Mouse (Mus musculus) neural tube, embryonic 11.5 days (tissue): ENCODE measurements around the gene Rbfox1. TPM values are rescaled to one million over a fixed set of nuclear protein-coding genes. Genes with fewer than 3 reads are reported as not detected.

Source experiments
- ATAC-seq: fragments of 200-750 bp; cut with Nextera tagmentation; 2 replicates; pipeline ENCODE4 v1.8.0; 2017; ENCODE audit warnings: moderate number of reproducible peaks, mild to moderate bottlenecking, moderate TSS enrichment, moderate library complexity; ENCODE audit not compliant: insufficient read depth, low FRiP score, low TSS enrichment
- DNase-seq: peaks from one replicate; pipeline ENCODE4 v3.0.0-alpha.2; 2015; ENCODE audit warnings: low spot score
- H3K27ac ChIP-seq: fragments of 300-500 bp; sonication (generic); 2 replicates; pipeline ENCODE4 v1.5.1; 2014; ENCODE audit warnings: low read depth, mild to moderate bottlenecking, low read length
- H3K27me3 ChIP-seq: fragments of 300-500 bp; sonication (generic); 2 replicates; pipeline ENCODE4 v1.6.1; 2014; ENCODE audit warnings: mild to moderate bottlenecking, low read length, mixed read lengths; ENCODE audit not compliant: control insufficient read depth, insufficient read depth
- H3K36me3 ChIP-seq: fragments of 300-500 bp; sonication (generic); 2 replicates; pipeline ENCODE4 v1.6.1; 2014; ENCODE audit warnings: mild to moderate bottlenecking, low read length, moderate library complexity, mixed read lengths; ENCODE audit not compliant: control insufficient read depth, insufficient read depth
- H3K4me1 ChIP-seq: fragments of 300-500 bp; sonication (generic); 2 replicates; pipeline ENCODE4 v1.6.1; 2014; ENCODE audit warnings: low read length, mixed read lengths; ENCODE audit not compliant: control insufficient read depth, insufficient read depth
- H3K4me2 ChIP-seq: fragments of 300-500 bp; sonication (generic); 2 replicates; pipeline ENCODE4 v1.6.1; 2014; ENCODE audit warnings: low read depth, mild to moderate bottlenecking, moderate library complexity
- H3K4me3 ChIP-seq: fragments of 300-500 bp; sonication (generic); 2 replicates; pipeline ENCODE4 v1.5.1; 2014; ENCODE audit warnings: low read depth, low read length
- H3K9ac ChIP-seq: fragments of 300-500 bp; sonication (generic); 2 replicates; pipeline ENCODE4 v1.6.1; 2014; ENCODE audit warnings: mild to moderate bottlenecking, low read length
- H3K9me3 ChIP-seq: fragments of 300-500 bp; sonication (generic); 2 replicates; pipeline ENCODE4 v1.6.1; 2016; ENCODE audit warnings: low read length; ENCODE audit not compliant: control insufficient read depth
- WGBS: fragments of 180-500 bp; shearing (Covaris S2); extraction: QIAGEN DNeasy Blood & Tissue Kit; methylation state at CpG from one replicate; pipeline ENCODE4 v1.1.7; 2014; 5-methylcytosine and 5-hydroxymethylcytosine counted together
- polyA plus RNA-seq: library from polyadenylated mRNA; unstranded; fragments of >200 nt; fragmentation: Nextera tagmentation; extraction: Ambion mirVana; gene quantifications from 2 replicates; pipeline ENCODE4 v1.2.1, GENCODE M21; 2014

The Rbfox1 gene
- polyA plus RNA-seq, 1 experiment from 2014 or later = 32.9 TPM

- no peak overlapping the region for H3K4me3 ChIP-seq
- no peaks in the 10 kb centered on the region for H3K27me3 ChIP-seq
- H3K9me3 ChIP-seq = no peaks in the 10 kb centered on the region
- no peak for ATAC-seq
- H3K4me1 ChIP-seq = no peaks in the 10 kb centered on the region
- no peak for DNase-seq
- H3K27ac ChIP-seq = no peak overlapping the region
- no peak overlapping the region for H3K4me2 ChIP-seq
- H3K36me3 ChIP-seq = no peaks in the 10 kb centered on the region
- no peak overlapping the region for H3K9ac ChIP-seq
Observed at GRCm38 (mm10) chr16:6006996-6007395, 121.8 kb downstream of the Rbfox1 start.

- Histone ChIP-seq H3K36me3 (no peaks in the 10 kb centered on the region), H3K9me3 (no peaks in the 10 kb centered on the region), H3K4me1 (no peaks in the 10 kb centered on the region), H3K9ac (no peak overlapping the region), H3K4me2 (no peak overlapping the region), H3K27me3 (no peaks in the 10 kb centered on the region), H3K27ac (no peak overlapping the region), H3K4me3 (no peak overlapping the region)
- DNase-seq (no peak), ATAC-seq (no peak)
- 89% methylated on average over 3 of the region's 3 CpGs for WGBS
Observed at GRCm38 (mm10) chr16:6012853-6013252, 127.7 kb downstream of the Rbfox1 start.

- WGBS = 44% methylated on average over 5 of the region's 5 CpGs
- H3K4me3 ChIP-seq = no peak overlapping the region
- H3K9me3 ChIP-seq = no peaks in the 10 kb centered on the region
- H3K9ac ChIP-seq = no peak overlapping the region
- no peaks in the 10 kb centered on the region for H3K4me1 ChIP-seq
- no peak overlapping the region for H3K27ac ChIP-seq
- H3K36me3 ChIP-seq = no peaks in the 10 kb centered on the region
- peak; percentile 69 for DNase-seq
- no peak overlapping the region for H3K4me2 ChIP-seq
- no peaks in the 10 kb centered on the region for H3K27me3 ChIP-seq
- ATAC-seq = no peak
Observed at GRCm38 (mm10) chr16:6018639-6019038, 133.5 kb downstream of the Rbfox1 start.

GRCm38 (mm10) chr16:6019361-6019760 is 134.2 kb downstream of the Rbfox1 start:
- DNase-seq (no peak), ATAC-seq (no peak)
- H3K4me1 ChIP-seq = no peaks in the 10 kb centered on the region
- no peaks in the 10 kb centered on the region for H3K9me3 ChIP-seq
- H3K27ac ChIP-seq = no peak overlapping the region
- H3K27me3 ChIP-seq = no peaks in the 10 kb centered on the region
- H3K36me3 ChIP-seq = no peaks in the 10 kb centered on the region
- H3K4me3 ChIP-seq = no peak overlapping the region
- H3K9ac ChIP-seq = no peak overlapping the region
- H3K4me2 ChIP-seq = no peak overlapping the region
- WGBS = 40% methylated on average over 1 of the region's 1 CpGs

GRCm38 (mm10) chr16:6031280-6031679 is 146.1 kb downstream of the Rbfox1 start:
- Histone ChIP-seq H3K27me3 (no peaks in the 10 kb centered on the region), H3K36me3 (no peaks in the 10 kb centered on the region), H3K4me2 (no peak overlapping the region), H3K4me1 (no peaks in the 10 kb centered on the region), H3K9me3 (no peaks in the 10 kb centered on the region), H3K9ac (no peak overlapping the region), H3K4me3 (no peak overlapping the region), H3K27ac (no peak overlapping the region)
- ATAC-seq (no peak), DNase-seq (no peak)
- WGBS = 85% methylated on average over 1 of the region's 1 CpGs

- H3K9ac ChIP-seq = no peak overlapping the region
- H3K9me3 ChIP-seq = no peaks in the 10 kb centered on the region
- WGBS = 94% methylated on average over 7 of the region's 7 CpGs
- H3K4me3 ChIP-seq = no peak overlapping the region
- ATAC-seq = no peak
- no peaks in the 10 kb centered on the region for H3K27me3 ChIP-seq
- DNase-seq = no peak
- H3K4me2 ChIP-seq = no peak overlapping the region
- no peak overlapping the region for H3K27ac ChIP-seq
- no peaks in the 10 kb centered on the region for H3K36me3 ChIP-seq
- H3K4me1 ChIP-seq = no peaks in the 10 kb centered on the region
Observed at GRCm38 (mm10) chr16:6032563-6032962, 147.4 kb downstream of the Rbfox1 start.

GRCm38 (mm10) chr16:6034876-6035275 is 149.7 kb downstream of the Rbfox1 start:
- Histone ChIP-seq H3K27me3 (no peaks in the 10 kb centered on the region), H3K36me3 (no peaks in the 10 kb centered on the region), H3K9me3 (no peaks in the 10 kb centered on the region), H3K4me1 (no peaks in the 10 kb centered on the region), H3K4me2 (no peak overlapping the region), H3K27ac (no peak overlapping the region), H3K9ac (no peak overlapping the region), H3K4me3 (no peak overlapping the region)
- DNase-seq (no peak), ATAC-seq (no peak)
- 76% methylated on average over 3 of the region's 3 CpGs for WGBS

GRCm38 (mm10) chr16:6037009-6037408 is 151.9 kb downstream of the Rbfox1 start:
- Histone ChIP-seq H3K9ac (no peak overlapping the region), H3K4me1 (no peaks in the 10 kb centered on the region), H3K4me3 (no peak overlapping the region), H3K9me3 (no peaks in the 10 kb centered on the region), H3K4me2 (no peak overlapping the region), H3K36me3 (no peaks in the 10 kb centered on the region), H3K27ac (no peak overlapping the region), H3K27me3 (no peaks in the 10 kb centered on the region)
- WGBS = 67% methylated on average over 7 of the region's 7 CpGs
- DNase-seq = no peak
- ATAC-seq = no peak

- 87% methylated on average over 3 of the region's 3 CpGs for WGBS
- Histone ChIP-seq H3K36me3 (no peaks in the 10 kb centered on the region), H3K9me3 (no peaks in the 10 kb centered on the region), H3K4me3 (no peak overlapping the region), H3K27me3 (no peaks in the 10 kb centered on the region), H3K4me1 (no peaks in the 10 kb centered on the region), H3K9ac (no peak overlapping the region), H3K27ac (no peak overlapping the region), H3K4me2 (no peak overlapping the region)
- no peak for DNase-seq
- no peak for ATAC-seq
Observed at GRCm38 (mm10) chr16:6042766-6043165, 157.6 kb downstream of the Rbfox1 start.
